Mouse (Mus musculus) hindbrain, postnatal 0 days (tissue): Measurements from ENCODE around the gene Lrmda. TPM values are rescaled to one million over a fixed set of nuclear protein-coding genes. Genes with fewer than 3 reads are reported as not detected.

ENCODE experiments used
- ATAC-seq: fragments of 200-750 bp; cut with Nextera tagmentation; 2 replicates; pipeline ENCODE4 v1.8.0; 2017; ENCODE audit warnings: mild to moderate bottlenecking, moderate TSS enrichment, moderate library complexity
- DNase-seq: peaks from one replicate; pipeline ENCODE4 v3.0.0-alpha.2; 2015; ENCODE audit warnings: low spot score
- H3K27ac ChIP-seq: fragments of 300-500 bp; sonication (generic); 2 replicates; pipeline ENCODE4 v1.5.1; 2014; ENCODE audit warnings: mild to moderate bottlenecking
- H3K27me3 ChIP-seq: fragments of 300-500 bp; sonication (generic); 2 replicates; pipeline ENCODE4 v1.6.1; 2014; ENCODE audit warnings: low read length, mixed read lengths; ENCODE audit not compliant: insufficient read depth
- H3K36me3 ChIP-seq: fragments of 300-500 bp; sonication (generic); 2 replicates; pipeline ENCODE4 v1.6.1; 2014; ENCODE audit warnings: low read length, mixed read lengths; ENCODE audit not compliant: insufficient read depth
- H3K4me1 ChIP-seq: fragments of 300-500 bp; sonication (generic); 2 replicates; pipeline ENCODE4 v1.6.1; 2014; ENCODE audit warnings: antibody characterized with exemption, low read length, mixed read lengths; ENCODE audit not compliant: insufficient read depth
- H3K4me2 ChIP-seq: fragments of 300-500 bp; sonication (generic); 2 replicates; pipeline ENCODE4 v1.6.1; 2014; ENCODE audit warnings: low read depth, mild to moderate bottlenecking, low read length, moderate library complexity, mixed read lengths
- H3K4me3 ChIP-seq: fragments of 300-500 bp; sonication (generic); 2 replicates; pipeline ENCODE4 v1.5.1; 2014; ENCODE audit warnings: low read length
- H3K9ac ChIP-seq: fragments of 300-500 bp; sonication (generic); replicated peaks from 2 replicates; pipeline ENCODE4 v1.6.1; 2014; ENCODE audit warnings: mild to moderate bottlenecking, low read length, moderate library complexity, mixed read lengths
- H3K9me3 ChIP-seq: fragments of 300-500 bp; sonication (generic); 2 replicates; pipeline ENCODE4 v1.6.1; 2016; ENCODE audit warnings: low read length, mixed read lengths
- CTCF ChIP-seq: IDR thresholded peaks from 2 replicates; pipeline ENCODE4 v1.5.1; 2016; ENCODE audit warnings: antibody characterized with exemption, control low read depth, low read depth
- WGBS: fragments of 180-500 bp; shearing (Covaris S2); extraction: QIAGEN DNeasy Blood & Tissue Kit; methylation state at CpG from one replicate; pipeline ENCODE4 v1.1.7; 2014; 5-methylcytosine and 5-hydroxymethylcytosine counted together
- polyA plus RNA-seq: library from polyadenylated mRNA; unstranded; fragments of >200 nt; fragmentation: Nextera tagmentation; extraction: Ambion mirVana; gene quantifications from 2 replicates; pipeline ENCODE4 v1.2.1, GENCODE M21; 2015
- total RNA-seq: library from RNA; depleted of rRNA; stranded (reverse); fragments of >200 nt; gene quantifications from 2 replicates; pipeline ENCODE4 v1.2.3, GENCODE M21; 2014

The Lrmda gene
- total and polyA plus RNA-seq, 2 experiments from 2014 or later: 0.21 to 0.53 TPM

- no peak overlapping the region for H3K9ac ChIP-seq
- peak overlapping the region; percentile 57 for H3K4me2 ChIP-seq
- TF ChIP-seq CTCF: no peak
- H3K4me1 ChIP-seq: 0 out of 2 replicates have a peak, but pooled peaks cover 3% of the 10 kb centered on the region
- ATAC-seq (no peak), DNase-seq (no peak)
- H3K36me3 ChIP-seq: no peaks in the 10 kb centered on the region
- H3K27me3 ChIP-seq: 0 out of 2 replicates have a peak, but pooled peaks cover 3% of the 10 kb centered on the region
- WGBS: 41% methylated on average over 12 of the region's 12 CpGs
- H3K27ac ChIP-seq: no peak overlapping the region
- peak overlapping the region; percentile 26 for H3K4me3 ChIP-seq
- H3K9me3 ChIP-seq: no peaks in the 10 kb centered on the region
These were observed 685 bp downstream of the Lrmda start for GRCm38 (mm10) chr14:22019949-22020845.

- DNase-seq: peak; percentile 80
These were observed 1.4 kb downstream of the Lrmda start for GRCm38 (mm10) chr14:22020885-22021284.

GRCm38 (mm10) chr14:22023533-22023932, 4.0 kb downstream of the Lrmda start:
- WGBS: 63% methylated on average over 4 of the region's 4 CpGs
- Histone ChIP-seq H3K27me3 (0 out of 2 replicates have a peak, but pooled peaks cover 3% of the 10 kb centered on the region), H3K36me3 (no peaks in the 10 kb centered on the region), H3K27ac (no peak overlapping the region), H3K9ac (no peak overlapping the region), H3K4me3 (no peak overlapping the region), H3K4me2 (no peak overlapping the region), H3K9me3 (no peaks in the 10 kb centered on the region), H3K4me1 (0 out of 2 replicates have a peak, but pooled peaks cover 3% of the 10 kb centered on the region)
- DNase-seq (no peak), ATAC-seq (no peak)
- no peak for TF ChIP-seq CTCF

More at GRCm38 (mm10) chr14:22020885-22021284, 1.4 kb downstream of the Lrmda start:
- Histone ChIP-seq H3K9ac (no peak overlapping the region), H3K27me3 (0 out of 2 replicates have a peak, but pooled peaks cover 3% of the 10 kb centered on the region), H3K4me2 (no peak overlapping the region), H3K9me3 (no peaks in the 10 kb centered on the region), H3K4me1 (0 out of 2 replicates have a peak, but pooled peaks cover 3% of the 10 kb centered on the region), H3K27ac (no peak overlapping the region), H3K36me3 (no peaks in the 10 kb centered on the region), H3K4me3 (no peak overlapping the region)
- ATAC-seq: peak; percentile 32; the same call in 1 of the 2 replicates
- WGBS: 15% methylated on average over 2 of the region's 2 CpGs
- peak; percentile 68 for TF ChIP-seq CTCF

GRCm38 (mm10) chr14:22035900-22036299, 16.4 kb downstream of the Lrmda start:
- DNase-seq: peak; percentile 31

GRCm38 (mm10) chr14:22036338-22036737, 16.8 kb downstream of the Lrmda start:
- Histone ChIP-seq H3K27me3 (no peaks in the 10 kb centered on the region; the same call in 1 of the 2 replicates), H3K27ac (no peak overlapping the region), H3K36me3 (no peaks in the 10 kb centered on the region), H3K4me3 (no peak overlapping the region), H3K4me1 (0 out of 2 replicates have a peak, but pooled peaks cover 3% of the 10 kb centered on the region), H3K9ac (no peak overlapping the region), H3K9me3 (no peaks in the 10 kb centered on the region), H3K4me2 (no peak overlapping the region)
- DNase-seq: no peak
- WGBS: 42% methylated on average over 6 of the region's 6 CpGs
- no peak for TF ChIP-seq CTCF
- no peak for ATAC-seq

More at GRCm38 (mm10) chr14:22035900-22036299, 16.4 kb downstream of the Lrmda start:
- no peaks in the 10 kb centered on the region; the same call in 1 of the 2 replicates for H3K27me3 ChIP-seq
- no peak overlapping the region for H3K4me2 ChIP-seq
- H3K4me3 ChIP-seq: no peak overlapping the region
- H3K9me3 ChIP-seq: no peaks in the 10 kb centered on the region
- no peak overlapping the region for H3K9ac ChIP-seq
- peak; percentile 43; the same call in 1 of the 2 replicates for ATAC-seq
- no peak for TF ChIP-seq CTCF
- H3K27ac ChIP-seq: no peak overlapping the region
- H3K4me1 ChIP-seq: 0 out of 2 replicates have a peak, but pooled peaks cover 3% of the 10 kb centered on the region
- no peaks in the 10 kb centered on the region for H3K36me3 ChIP-seq
- 30% methylated on average over 3 of the region's 3 CpGs for WGBS

GRCm38 (mm10) chr14:22036802-22037497, 17.4 kb downstream of the Lrmda start:
- H3K9ac ChIP-seq: no peak overlapping the region
- H3K9me3 ChIP-seq: no peaks in the 10 kb centered on the region
- H3K27ac ChIP-seq: no peak overlapping the region
- DNase-seq (no peak), ATAC-seq (no peak)
- TF ChIP-seq CTCF: no peak
- H3K4me1 ChIP-seq: 0 out of 2 replicates have a peak, but pooled peaks cover 3% of the 10 kb centered on the region
- H3K4me2 ChIP-seq: peak overlapping the region; percentile 44
- WGBS: 34% methylated on average over 12 of the region's 12 CpGs
- H3K27me3 ChIP-seq: no peaks in the 10 kb centered on the region; the same call in 1 of the 2 replicates
- H3K4me3 ChIP-seq: peak overlapping the region; percentile 8; the same call in 1 of the 2 replicates
- H3K36me3 ChIP-seq: no peaks in the 10 kb centered on the region
